Mouse (Mus musculus): ENCODE data around the gene Elmod3. TPM values are rescaled to one million over a fixed set of nuclear protein-coding genes. Genes with fewer than 3 reads are reported as not detected.

The Elmod3 gene
- polyA plus RNA-seq, 1 experiment from 2014 or later, result 17.5 TPM

DNA sequence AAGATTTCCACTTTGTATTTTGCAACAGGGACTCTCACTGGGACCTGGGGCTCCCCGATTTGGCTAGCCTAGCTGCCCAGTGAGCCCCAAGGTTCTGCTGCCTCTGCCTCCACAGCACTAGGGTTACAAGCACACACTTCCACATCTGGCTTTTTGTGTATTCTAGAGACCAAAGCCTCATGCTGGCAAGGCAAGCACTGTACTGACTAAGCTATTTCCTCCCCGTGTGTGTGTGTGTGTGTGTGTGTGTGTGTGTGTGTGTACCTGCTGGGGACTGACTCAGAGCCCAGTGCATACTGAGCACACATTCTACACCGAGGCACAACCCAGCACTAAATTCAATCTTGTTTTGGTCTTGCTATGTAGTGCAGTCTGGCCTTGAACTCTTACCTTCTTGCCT lies 11.5 kb downstream of the Elmod3 start:
- no peak overlapping the region for H3K9ac ChIP-seq
- no peaks in the 10 kb centered on the region for H3K9me3 ChIP-seq
- no peak overlapping the region for H3K4me3 ChIP-seq
- no peaks in the 10 kb centered on the region for H3K27me3 ChIP-seq
- no peak overlapping the region for H3K4me2 ChIP-seq
- H3K36me3 ChIP-seq, result peaks cover 21% of the 10 kb centered on the region; the same call in 1 of the 2 replicates
- no peaks in the 10 kb centered on the region for H3K4me1 ChIP-seq (replicated peaks)
- WGBS, result 76% methylated on average over 3 of the region's 3 CpGs
- no peak for ATAC-seq (ENCODE audit: low read depth)
- no peak overlapping the region for H3K27ac ChIP-seq (replicated peaks)

DNA sequence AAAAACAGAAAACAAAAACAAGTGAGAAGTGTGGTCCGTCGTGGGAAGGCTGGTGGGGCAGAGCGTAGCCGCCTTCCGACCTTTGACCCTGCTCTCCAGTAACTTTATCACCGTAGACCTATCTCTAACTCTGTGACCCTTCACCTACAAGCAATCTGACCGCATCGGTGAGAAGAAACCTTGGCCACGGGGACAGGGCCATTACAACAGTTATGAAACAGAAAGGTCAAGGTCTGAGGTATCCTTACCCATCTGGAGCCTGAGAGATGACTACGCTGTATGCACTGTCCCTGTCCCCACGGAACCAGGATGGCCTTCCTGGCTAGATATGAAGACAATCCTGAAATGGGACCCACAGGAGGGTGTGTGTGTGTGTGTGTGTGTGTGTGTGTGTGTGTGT lies 14.1 kb downstream of the Elmod3 start:
- Histone ChIP-seq H3K9ac (no peak overlapping the region), H3K27me3 (no peaks in the 10 kb centered on the region), H3K36me3 (peaks cover 32% of the 10 kb centered on the region; the same call in 1 of the 2 replicates), H3K4me2 (no peak overlapping the region), H3K27ac (replicated peaks) (no peak overlapping the region), H3K4me3 (no peak overlapping the region), H3K9me3 (no peaks in the 10 kb centered on the region), H3K4me1 (replicated peaks) (no peaks in the 10 kb centered on the region)
- 85% methylated on average over 11 of the region's 11 CpGs for WGBS
- ATAC-seq (ENCODE audit: low read depth), result no peak

DNA sequence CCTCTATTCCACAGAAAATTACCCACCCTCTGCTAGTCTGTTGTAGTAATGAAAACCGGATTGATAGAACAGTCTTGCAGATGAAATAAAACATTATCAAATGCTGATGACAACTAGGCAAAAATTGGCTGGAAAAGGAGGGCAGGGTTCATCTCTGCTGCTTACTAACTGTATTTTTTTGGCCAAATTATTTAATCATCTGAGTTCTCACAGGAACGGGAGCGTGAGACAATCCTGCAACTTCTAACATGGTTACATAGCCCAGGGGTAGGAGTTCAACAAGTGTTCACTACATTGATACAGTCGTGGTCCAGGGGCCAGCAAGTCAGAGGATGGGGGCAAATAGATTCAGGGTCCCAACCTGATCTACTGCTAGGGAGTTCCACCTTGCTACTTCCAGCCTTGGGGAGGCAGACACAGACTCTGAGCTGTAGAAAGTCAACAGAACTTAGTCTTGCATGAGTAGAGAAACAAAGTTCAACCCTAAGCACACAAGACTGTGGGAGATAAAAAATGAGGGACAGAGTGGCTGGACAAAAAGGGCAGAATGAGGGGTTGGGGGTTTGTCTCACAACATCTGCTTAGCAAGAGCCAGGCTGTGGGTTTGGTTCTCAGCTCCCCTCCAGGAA lies 14.9 kb downstream of the Elmod3 start:
- Histone ChIP-seq H3K27me3 (no peaks in the 10 kb centered on the region), H3K4me2 (no peak overlapping the region), H3K4me3 (no peak overlapping the region), H3K9ac (no peak overlapping the region), H3K4me1 (replicated peaks) (no peaks in the 10 kb centered on the region), H3K27ac (replicated peaks) (no peak overlapping the region), H3K9me3 (no peaks in the 10 kb centered on the region), H3K36me3 (peaks cover 41% of the 10 kb centered on the region; the same call in 1 of the 2 replicates)
- ATAC-seq (ENCODE audit: low read depth), result no peak
- WGBS, result 87% methylated on average over 4 of the region's 4 CpGs

DNA sequence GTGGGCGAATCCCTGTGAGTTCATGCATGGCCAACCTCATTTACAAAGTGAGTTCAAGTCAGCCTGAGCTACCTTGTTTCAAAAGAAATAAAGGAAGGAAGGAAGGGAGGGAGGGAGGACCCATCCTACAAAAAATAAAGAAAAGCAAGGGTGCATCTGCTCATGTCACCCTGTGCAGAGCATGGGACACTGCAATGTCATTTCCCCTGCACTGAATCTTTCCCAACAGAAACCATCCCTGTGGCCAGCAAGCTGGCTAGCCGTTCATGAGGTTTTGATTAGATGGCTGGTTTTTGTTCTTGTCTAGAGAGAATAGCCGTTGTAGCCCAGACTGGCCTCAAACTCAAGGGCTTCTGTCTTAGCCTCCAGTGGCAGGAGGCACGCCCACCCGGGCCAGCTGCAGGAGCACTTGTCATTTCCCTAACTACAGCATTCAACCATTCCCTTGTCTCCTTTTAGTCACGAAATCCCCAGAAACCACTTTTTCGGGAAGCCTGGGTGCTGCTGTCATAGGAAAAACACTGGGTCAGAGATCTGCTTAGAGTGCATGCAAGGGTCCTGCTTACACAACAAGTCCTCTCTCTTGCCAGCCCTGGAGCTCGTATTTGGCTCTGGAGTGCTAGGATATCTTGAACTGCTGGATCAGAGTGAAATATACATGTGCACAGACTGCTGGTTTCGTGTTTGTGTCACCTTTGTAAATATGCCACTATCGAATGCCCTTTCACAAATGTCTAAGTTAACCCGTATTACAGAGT lies 16.4 kb downstream of the Elmod3 start:
- H3K27me3 ChIP-seq, result no peaks in the 10 kb centered on the region
- H3K4me3 ChIP-seq, result no peak overlapping the region
- H3K9ac ChIP-seq, result no peak overlapping the region
- H3K27ac ChIP-seq (replicated peaks), result no peak overlapping the region
- peaks cover 48% of the 10 kb centered on the region for H3K36me3 ChIP-seq
- WGBS, result 76% methylated on average over 11 of the region's 11 CpGs
- no peaks in the 10 kb centered on the region for H3K9me3 ChIP-seq
- H3K4me2 ChIP-seq, result no peak overlapping the region
- no peaks in the 10 kb centered on the region for H3K4me1 ChIP-seq (replicated peaks)
- ATAC-seq (ENCODE audit: low read depth), result no peak

DNA sequence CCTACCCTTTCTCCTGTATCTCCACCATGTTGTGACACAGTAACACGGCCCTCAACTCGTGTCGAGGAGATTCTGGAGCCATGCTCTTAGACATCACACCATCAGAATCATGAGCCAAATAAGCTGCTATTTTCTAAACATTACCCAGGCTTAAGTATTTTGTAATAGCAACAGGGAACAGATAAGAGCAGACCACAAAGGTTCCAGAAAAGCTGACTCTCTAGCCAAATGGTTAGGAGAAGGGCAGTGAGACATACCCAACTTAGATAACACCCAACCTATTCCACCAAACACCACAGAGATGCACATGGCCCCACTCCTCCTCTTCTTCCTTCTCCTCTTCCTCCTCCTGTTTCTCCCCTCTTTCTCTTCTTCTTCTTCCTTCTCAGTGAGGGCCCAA lies 22.2 kb downstream of the Elmod3 start:
- Histone ChIP-seq H3K9ac (no peak overlapping the region), H3K27me3 (no peaks in the 10 kb centered on the region), H3K9me3 (no peaks in the 10 kb centered on the region), H3K4me1 (replicated peaks) (no peaks in the 10 kb centered on the region), H3K4me2 (no peak overlapping the region), H3K4me3 (no peak overlapping the region), H3K36me3 (peaks cover 66% of the 10 kb centered on the region), H3K27ac (replicated peaks) (no peak overlapping the region)
- ATAC-seq (ENCODE audit: low read depth), result no peak
- WGBS, result 98% methylated on average over 3 of the region's 3 CpGs

DNA sequence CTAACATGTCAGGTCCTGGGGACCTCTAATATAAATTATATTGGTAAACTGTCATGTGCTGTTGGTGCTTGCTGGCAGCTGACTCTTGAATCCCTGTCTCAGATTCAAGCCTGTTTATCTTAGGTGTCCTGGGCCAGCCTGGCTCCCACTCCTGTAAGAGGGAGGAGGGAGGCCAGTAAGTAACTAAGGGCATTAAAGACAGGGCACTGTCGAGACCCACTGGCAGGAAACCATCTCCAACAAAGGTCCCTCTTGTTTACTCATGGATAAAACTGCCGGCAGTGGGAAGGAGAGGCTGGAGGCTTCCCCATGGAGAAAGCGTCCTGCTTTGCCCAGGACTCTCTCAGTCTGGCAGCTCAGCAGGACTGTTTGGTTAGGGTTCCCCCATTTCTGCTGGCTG lies 26.4 kb downstream of the Elmod3 start:
- Histone ChIP-seq H3K36me3 (peaks cover 57% of the 10 kb centered on the region), H3K9ac (no peak overlapping the region), H3K4me1 (replicated peaks) (no peaks in the 10 kb centered on the region), H3K4me3 (no peak overlapping the region), H3K9me3 (no peaks in the 10 kb centered on the region), H3K27me3 (no peaks in the 10 kb centered on the region), H3K4me2 (no peak overlapping the region), H3K27ac (replicated peaks) (no peak overlapping the region)
- ATAC-seq (ENCODE audit: low read depth), result no peak
- 54% methylated on average over 3 of the region's 3 CpGs for WGBS

DNA sequence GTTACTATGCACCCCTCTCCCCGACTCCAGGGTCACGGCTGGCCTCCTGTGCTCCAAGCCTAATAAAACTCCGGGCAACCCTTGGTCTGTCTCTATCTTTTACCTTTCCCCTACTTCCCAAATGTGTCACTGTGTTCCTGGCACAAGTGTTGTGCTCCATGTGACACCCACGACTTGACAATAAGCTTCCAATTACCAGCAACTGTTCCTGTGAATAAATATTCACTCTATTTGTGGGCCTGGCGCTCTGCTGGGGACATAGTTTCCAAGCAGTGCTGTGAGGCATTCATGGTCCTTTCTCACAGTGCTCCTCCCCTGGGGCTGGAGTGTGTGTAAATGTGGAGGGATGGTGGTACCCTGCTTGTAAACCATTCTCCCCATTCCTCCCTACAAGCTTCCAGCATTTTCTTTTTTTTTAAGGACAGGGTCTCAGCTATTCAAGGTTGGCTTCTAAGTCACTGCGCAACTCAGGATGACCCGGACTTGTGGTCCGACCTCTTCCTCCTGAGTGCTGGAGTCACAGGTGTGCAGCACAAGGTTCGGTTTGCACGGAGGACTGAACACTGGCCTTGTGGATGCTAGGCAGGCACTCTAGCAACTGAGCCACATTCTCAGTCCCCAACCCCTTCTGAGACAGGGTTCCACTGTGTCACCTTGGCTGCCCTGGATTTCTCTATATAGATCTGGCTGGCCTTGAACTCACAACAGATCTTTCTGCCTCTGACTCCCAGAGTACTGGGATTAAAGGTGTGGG lies 27.4 kb downstream of the Elmod3 start:
- 87% methylated on average over 10 of the region's 10 CpGs for WGBS
- ATAC-seq (ENCODE audit: low read depth), result no peak
- no peaks in the 10 kb centered on the region for H3K9me3 ChIP-seq
- no peak overlapping the region for H3K27ac ChIP-seq (replicated peaks)
- no peak overlapping the region for H3K4me2 ChIP-seq
- H3K4me3 ChIP-seq, result no peak overlapping the region
- no peaks in the 10 kb centered on the region for H3K27me3 ChIP-seq
- peaks cover 1% of the 10 kb centered on the region; the same call in 1 of the 2 replicates for H3K4me1 ChIP-seq (replicated peaks)
- peaks cover 48% of the 10 kb centered on the region for H3K36me3 ChIP-seq
- no peak overlapping the region for H3K9ac ChIP-seq

DNA sequence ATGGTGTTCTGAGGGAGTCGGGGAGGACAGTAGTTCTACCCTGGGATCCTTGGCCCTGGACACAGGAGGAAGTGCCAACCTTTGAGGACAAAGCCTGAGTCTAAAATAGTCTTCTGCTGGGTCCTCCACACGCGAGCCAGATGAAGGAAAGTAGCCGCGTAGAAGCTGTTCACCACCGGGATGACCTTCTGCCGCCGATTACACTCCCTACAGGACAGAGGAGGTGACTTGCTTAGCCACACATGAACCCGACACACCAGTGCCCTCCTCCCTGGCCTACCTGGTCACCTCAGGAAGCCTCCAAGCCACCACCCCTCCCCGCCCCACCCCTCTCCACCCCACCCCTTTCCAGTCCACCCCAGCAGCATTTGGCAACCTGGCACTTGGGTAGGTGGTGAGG lies 29.5 kb downstream of the Elmod3 start:
- H3K27ac ChIP-seq (replicated peaks), result no peak overlapping the region
- H3K4me2 ChIP-seq, result no peak overlapping the region
- no peak overlapping the region for H3K4me3 ChIP-seq
- H3K9ac ChIP-seq, result no peak overlapping the region
- H3K9me3 ChIP-seq, result no peaks in the 10 kb centered on the region
- ATAC-seq (ENCODE audit: low read depth), result no peak
- 89% methylated on average over 10 of the region's 10 CpGs for WGBS
- H3K36me3 ChIP-seq, result peaks cover 36% of the 10 kb centered on the region
- no peaks in the 10 kb centered on the region for H3K27me3 ChIP-seq
- peaks cover 6% of the 10 kb centered on the region; the same call in 1 of the 2 replicates for H3K4me1 ChIP-seq (replicated peaks)

DNA sequence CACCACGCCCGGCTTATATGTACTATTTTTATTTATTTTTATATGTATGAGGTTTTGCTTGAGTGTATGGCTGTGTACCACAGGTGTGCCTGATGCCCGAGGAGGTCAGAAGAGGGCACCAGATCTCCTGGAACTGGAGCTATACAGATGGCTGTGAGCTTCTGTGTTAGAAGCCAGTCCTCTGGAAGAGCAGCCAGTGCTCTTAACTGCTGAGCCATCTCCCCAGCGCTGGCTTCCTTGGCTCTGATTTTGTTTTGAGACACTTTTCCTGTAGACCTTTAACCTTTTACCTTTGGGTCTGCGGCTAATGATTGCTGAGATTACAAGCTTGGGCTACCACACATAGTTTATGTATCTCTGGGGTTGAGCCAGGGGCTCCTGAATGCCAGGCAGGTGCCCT lies 30.7 kb downstream of the Elmod3 start:
- H3K9ac ChIP-seq, result no peak overlapping the region
- peaks cover 14% of the 10 kb centered on the region for H3K4me1 ChIP-seq (replicated peaks)
- no peak for ATAC-seq (ENCODE audit: low read depth)
- H3K27me3 ChIP-seq, result no peaks in the 10 kb centered on the region
- H3K36me3 ChIP-seq, result peaks cover 32% of the 10 kb centered on the region
- H3K27ac ChIP-seq (replicated peaks), result no peak overlapping the region
- 82% methylated on average over 5 of the region's 5 CpGs for WGBS
- no peaks in the 10 kb centered on the region for H3K9me3 ChIP-seq
- H3K4me3 ChIP-seq, result no peak overlapping the region
- no peak overlapping the region for H3K4me2 ChIP-seq

DNA sequence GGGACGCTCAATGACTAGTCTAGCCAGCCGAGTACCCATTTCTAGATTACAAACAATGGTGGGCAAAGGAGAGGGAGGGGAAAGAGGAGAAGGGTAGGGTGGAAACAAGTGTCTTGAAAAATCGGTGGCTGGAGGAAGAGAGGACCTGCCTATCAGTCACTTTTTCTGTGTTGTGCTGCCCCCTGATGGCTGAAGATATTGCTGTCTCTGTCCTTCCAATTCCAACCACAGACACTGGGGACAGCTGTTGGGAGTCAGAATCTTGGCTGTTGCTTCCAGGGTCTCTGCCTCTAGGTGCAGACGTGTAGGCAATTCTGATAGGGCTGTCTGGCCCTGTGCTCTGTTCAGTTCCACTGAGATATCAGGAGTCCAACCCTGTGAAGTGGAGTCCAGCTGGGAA lies 32.2 kb downstream of the Elmod3 start:
- peaks cover 23% of the 10 kb centered on the region for H3K36me3 ChIP-seq
- peaks cover 14% of the 10 kb centered on the region for H3K4me1 ChIP-seq (replicated peaks)
- 0 out of 2 replicates have a peak overlapping the region, but pooled peaks have one; percentile 12 for H3K9ac ChIP-seq
- no peaks in the 10 kb centered on the region for H3K9me3 ChIP-seq
- H3K4me2 ChIP-seq, result no peak overlapping the region
- peak; percentile 77 for ATAC-seq (ENCODE audit: low read depth)
- 3% methylated on average over 4 of the region's 4 CpGs for WGBS
- H3K27ac ChIP-seq (replicated peaks), result no peak overlapping the region; the same call in 1 of the 2 replicates
- H3K4me3 ChIP-seq, result no peak overlapping the region
- H3K27me3 ChIP-seq, result no peaks in the 10 kb centered on the region

DNA sequence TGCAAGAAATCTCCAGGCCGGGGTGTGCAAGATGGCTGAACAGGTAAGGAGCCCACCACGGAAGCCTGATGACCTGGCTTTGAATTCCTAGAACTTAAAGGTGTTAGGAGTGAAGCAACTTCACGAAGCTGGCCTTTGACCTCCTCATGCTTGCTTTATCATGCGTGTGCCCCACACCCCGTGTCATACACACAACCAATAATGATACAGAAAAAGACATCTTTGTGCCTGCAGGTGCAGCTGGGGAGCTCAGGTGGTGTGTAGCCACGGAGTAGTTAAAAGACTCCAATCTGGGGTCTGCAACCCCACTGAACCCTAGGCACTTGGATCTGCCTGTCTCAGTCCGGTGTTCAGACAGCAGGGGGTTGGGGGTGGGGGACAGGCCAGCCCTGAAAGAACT lies 32.7 kb downstream of the Elmod3 start:
- peaks cover 18% of the 10 kb centered on the region for H3K36me3 ChIP-seq
- H3K4me2 ChIP-seq, result no peak overlapping the region
- H3K9me3 ChIP-seq, result no peaks in the 10 kb centered on the region
- H3K4me1 ChIP-seq (replicated peaks), result peaks cover 14% of the 10 kb centered on the region
- H3K9ac ChIP-seq, result no peak overlapping the region
- ATAC-seq (ENCODE audit: low read depth), result peak; percentile 47; the same call in 1 of the 2 replicates
- WGBS, result 79% methylated on average over 7 of the region's 7 CpGs
- H3K27me3 ChIP-seq, result no peaks in the 10 kb centered on the region
- H3K4me3 ChIP-seq, result no peak overlapping the region
- no peak overlapping the region for H3K27ac ChIP-seq (replicated peaks)

DNA sequence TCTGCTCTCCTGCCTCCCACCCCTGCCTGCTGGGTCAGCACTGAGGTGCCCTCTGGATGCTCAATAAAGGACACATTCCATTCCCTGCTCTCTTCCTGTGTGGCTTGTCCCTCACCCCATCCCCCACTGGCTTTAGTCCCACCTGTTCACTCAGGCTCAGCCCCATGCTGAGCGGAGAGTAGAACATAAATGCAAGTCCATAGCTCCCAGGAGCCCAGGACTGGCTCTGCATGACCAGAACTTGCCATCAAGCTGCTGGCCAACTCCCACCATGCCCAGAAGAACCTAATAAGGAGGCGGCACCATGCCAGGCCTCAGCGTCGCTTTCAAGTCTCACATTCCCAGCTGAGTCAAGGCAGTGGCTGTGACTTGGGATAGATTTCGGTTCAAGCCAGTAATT lies 35.3 kb downstream of the Elmod3 start:
- Histone ChIP-seq H3K9ac (no peak overlapping the region), H3K4me2 (no peak overlapping the region), H3K36me3 (peaks cover 5% of the 10 kb centered on the region; the same call in 1 of the 2 replicates), H3K4me3 (no peak overlapping the region), H3K9me3 (no peaks in the 10 kb centered on the region), H3K27ac (replicated peaks) (no peak overlapping the region), H3K27me3 (no peaks in the 10 kb centered on the region), H3K4me1 (replicated peaks) (peaks cover 19% of the 10 kb centered on the region)
- no peak for ATAC-seq (ENCODE audit: low read depth)
- WGBS, result 72% methylated on average over 5 of the region's 5 CpGs

Measured in neural tube, embryonic 13.5 days (tissue).